Mouse (Mus musculus): ENCODE measurements around the gene Gigyf2. TPM values are rescaled to one million over a fixed set of nuclear protein-coding genes. Genes with fewer than 3 reads are reported as not detected.

Gene Gigyf2
- total and polyA plus RNA-seq, 3 experiments = 87.3 to 156 (median 93.5) TPM

- dilution Hi-C loops (cut with MboI; ENCODE audit: extremely low pct_ligation_motif_present, extremely low pct_unique_long_range_greater_than_20kb, low sequenced_read_pairs) = no loop called here
- Histone ChIP-seq H3K4me2 (ENCODE audit: insufficient read depth, low read depth, poor library complexity, severe bottlenecking) (no peak overlapping the region), H3K9ac (ENCODE audit: insufficient read depth, low read depth) (no peak overlapping the region), H3K79me2 (replicated peaks; ENCODE audit: control insufficient read depth, extremely low read depth, insufficient read depth, poor library complexity, severe bottlenecking) (no peaks in the 10 kb centered on the region), H3K27me3 (replicated peaks) (no peaks in the 10 kb centered on the region), H3K27ac (ENCODE audit: insufficient read depth, low read depth) (no peak overlapping the region), H3K4me1 (ENCODE audit: control insufficient read depth in 1 of 2, insufficient read depth in 2 of 2) (no peaks in the 10 kb centered on the region; a peak in 1 of 4 replicates), H3K4me3 (replicated peaks in 1 of 3; ENCODE audit: low read depth in 2 of 3, low read length in 2 of 3, poor library complexity in 1 of 3) (no peak overlapping the region), H3K9me3 (replicated peaks; ENCODE audit: low read length) (no peaks in the 10 kb centered on the region), H3K36me3 (replicated peaks in 1 of 2; ENCODE audit: control insufficient read depth in 1 of 2, insufficient read depth in 1 of 2, low read length in 1 of 2) (no peaks in the 10 kb centered on the region)
- in situ Hi-C loops (cut with MboI; ENCODE audit: low pct_ligation_motif_present, low pct_unique_long_range_greater_than_20kb, low sequenced_read_pairs) = no loop called here
- TF ChIP-seq CHD2 (IDR thresholded peaks at IDR 0.05; ENCODE audit: low read length) (no peak), CTCF (conservative IDR thresholded peaks at IDR 0.05 in 1 of 2, IDR thresholded peaks at IDR 0.05 in 1 of 2; ENCODE audit: low read depth in 2 of 2, low read length in 2 of 2) (peak in 1 of 2 experiments; percentile 51; a peak in 2 of 4 replicates), PAX5 (IDR thresholded peaks at IDR 0.05; ENCODE audit: low read length) (no peak), RAD21 (IDR thresholded peaks at IDR 0.05; ENCODE audit: low read depth, low read length) (peak; percentile 43), SMC3 (IDR thresholded peaks at IDR 0.05; ENCODE audit: low read depth, low read length) (peak; percentile 25), ZNF384 (IDR thresholded peaks at IDR 0.05; ENCODE audit: low read depth, low read length) (no peak)
- DNase-seq (ENCODE audit: extremely low read depth) = no peak
These were observed 34.2 kb upstream of the Gigyf2 start for GRCm38 (mm10) chr1:87292420-87293190.

GRCm38 (mm10) chr1:87294063-87294710, 32.6 kb upstream of the Gigyf2 start:
- Histone ChIP-seq H3K79me2 (replicated peaks; ENCODE audit: control insufficient read depth, extremely low read depth, insufficient read depth, poor library complexity, severe bottlenecking) (no peaks in the 10 kb centered on the region), H3K27ac (ENCODE audit: insufficient read depth, low read depth) (no peak overlapping the region), H3K27me3 (replicated peaks) (no peaks in the 10 kb centered on the region), H3K9ac (ENCODE audit: insufficient read depth, low read depth) (no peak overlapping the region), H3K4me3 (replicated peaks in 1 of 3; ENCODE audit: low read depth in 2 of 3, low read length in 2 of 3, poor library complexity in 1 of 3) (no peak overlapping the region), H3K36me3 (replicated peaks in 1 of 2; ENCODE audit: control insufficient read depth in 1 of 2, insufficient read depth in 1 of 2, low read length in 1 of 2) (no peaks in the 10 kb centered on the region), H3K4me2 (ENCODE audit: insufficient read depth, low read depth, poor library complexity, severe bottlenecking) (no peak overlapping the region), H3K4me1 (ENCODE audit: control insufficient read depth in 1 of 2, insufficient read depth in 2 of 2) (peaks cover 4 to 5% of the 10 kb centered on the region in 2 experiments), H3K9me3 (replicated peaks; ENCODE audit: low read length) (no peaks in the 10 kb centered on the region)
- DNase-seq (ENCODE audit: extremely low read depth) = no peak
- dilution Hi-C loops (cut with MboI; ENCODE audit: extremely low pct_ligation_motif_present, extremely low pct_unique_long_range_greater_than_20kb, low sequenced_read_pairs) = no loop called here
- in situ Hi-C loops (cut with MboI; ENCODE audit: low pct_ligation_motif_present, low pct_unique_long_range_greater_than_20kb, low sequenced_read_pairs) = no loop called here
- TF ChIP-seq NELFE (IDR thresholded peaks at IDR 0.05; ENCODE audit: low read depth, low read length) (no peak), MAFK (IDR thresholded peaks at IDR 0.05; ENCODE audit: insufficient replicate concordance, low read length) (no peak), RCOR1 (conservative IDR thresholded peaks at IDR 0.05; ENCODE audit: low read depth, low read length) (no peak), NRF1 (IDR thresholded peaks at IDR 0.05; ENCODE audit: low read depth, low read length) (no peak), MAZ (IDR thresholded peaks at IDR 0.05; ENCODE audit: low read depth, low read length) (no peak), ELF1 (IDR thresholded peaks at IDR 0.05; ENCODE audit: low read depth, low read length) (no peak), ZKSCAN1 (IDR thresholded peaks at IDR 0.05; ENCODE audit: borderline replicate concordance, low read depth, low read length) (no peak), POLR2A (IDR thresholded peaks at IDR 0.05; ENCODE audit: low read depth, low read length) (no peak), TBP (conservative IDR thresholded peaks at IDR 0.05; ENCODE audit: low read depth, low read length) (no peak), RAD21 (IDR thresholded peaks at IDR 0.05; ENCODE audit: low read depth, low read length) (no peak), PAX5 (IDR thresholded peaks at IDR 0.05; ENCODE audit: low read length) (no peak), MAX (IDR thresholded peaks at IDR 0.05; ENCODE audit: low read length) (no peak), EP300 (IDR thresholded peaks at IDR 0.05; ENCODE audit: low read length) (no peak), BHLHE40 (IDR thresholded peaks at IDR 0.05; ENCODE audit: low read depth, low read length) (no peak)
